Mouse (Mus musculus): ENCODE results near the gene Cts8. TPM values are rescaled to one million over a fixed set of nuclear protein-coding genes. Genes with fewer than 3 reads are reported as not detected.

The Cts8 gene
- total RNA-seq (2021), result not detected
- long read RNA-seq, experiment 1, result 0 reads
- long read RNA-seq, experiment 2, result 0 reads

DNA sequence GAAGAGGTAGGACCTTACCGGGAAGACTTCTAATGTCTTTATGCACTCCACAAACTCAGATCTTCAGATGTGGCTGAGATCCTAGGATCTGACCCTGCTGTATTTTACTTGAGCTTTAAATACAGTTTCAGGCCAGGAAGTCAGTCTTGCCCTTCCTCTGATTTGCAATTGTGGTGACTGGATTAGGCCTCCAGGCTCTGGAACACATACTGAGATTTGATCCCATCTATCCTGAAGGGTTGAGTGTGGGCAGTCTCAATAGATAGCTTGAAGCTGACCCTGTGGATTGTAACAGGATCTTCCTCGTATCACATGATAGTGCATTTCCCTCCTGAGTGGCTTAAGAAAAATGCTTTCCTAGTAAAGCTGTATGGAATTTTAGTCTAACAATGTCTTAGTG is at the start of gene Cts8:
TSS of gene Cts8 (minus strand) at position 101 of the 400 bp plus-strand sequence.
- intact Hi-C loops (cut with DNase I), result no loop called here
- DNase-seq, result no peak
- no peak within 1 kb of the TSS for H3K27ac ChIP-seq
- TF ChIP-seq CTCF (IDR thresholded peaks at IDR 0.05), result no peak
- no peak within 1 kb of the TSS for H3K4me3 ChIP-seq

GRCm38 (mm10) chr13:61288739-61289138 is 33.6 kb upstream of the Cts8 start, which contains the start of gene Gm49398:
Gene Gm49398 (minus strand): TSS chr13:61288839.
- no peak for TF ChIP-seq CTCF (IDR thresholded peaks at IDR 0.05)
- Histone ChIP-seq H3K27ac (no peak within 1 kb of the TSS), H3K4me3 (no peak within 1 kb of the TSS)
- no peak for DNase-seq
- intact Hi-C loops (cut with DNase I), result no loop called here

DNA sequence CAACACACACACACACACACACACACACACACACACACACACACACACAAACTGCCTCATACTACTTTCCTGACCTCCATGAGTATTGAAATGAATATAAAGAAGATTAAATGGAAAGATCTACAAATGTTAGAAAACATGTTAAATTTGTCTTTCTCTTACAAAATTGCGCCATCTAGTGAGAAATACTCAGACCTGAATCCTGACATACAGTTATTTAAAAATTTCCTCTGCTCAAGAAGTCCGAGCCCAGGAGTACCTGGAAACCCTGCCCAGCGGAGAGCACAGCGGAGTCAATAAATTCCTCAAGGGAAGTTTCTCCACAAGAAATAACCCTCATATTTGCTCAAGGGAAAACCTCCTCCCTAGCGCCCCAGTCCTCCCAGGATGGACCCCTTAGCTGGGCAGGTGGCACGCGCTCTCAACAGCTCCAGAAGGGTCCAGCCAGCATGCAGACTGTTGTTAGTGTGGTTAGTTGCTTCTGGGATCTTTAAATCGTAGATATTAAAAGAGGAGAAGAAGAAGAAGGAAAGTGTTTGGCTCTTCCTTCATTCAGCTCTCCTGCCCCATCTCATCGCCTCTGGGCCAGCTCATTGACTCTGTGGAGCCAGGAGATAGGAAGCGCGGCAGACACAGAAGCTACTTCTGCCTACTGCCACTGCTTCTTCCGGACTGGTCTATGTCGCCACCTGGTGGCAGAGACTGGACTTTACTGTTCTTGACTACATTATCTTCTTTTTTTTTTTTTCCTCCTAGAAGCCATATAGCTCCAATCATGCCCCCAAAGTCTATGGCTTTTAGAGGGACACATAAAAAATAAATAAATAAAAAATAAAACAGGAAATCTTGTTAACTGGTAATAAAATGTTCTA is 13.8 kb downstream of the Cts8 start:
- intact Hi-C loops (cut with DNase I), result no loop called here
- peak; percentile 24 for DNase-seq

DNA sequence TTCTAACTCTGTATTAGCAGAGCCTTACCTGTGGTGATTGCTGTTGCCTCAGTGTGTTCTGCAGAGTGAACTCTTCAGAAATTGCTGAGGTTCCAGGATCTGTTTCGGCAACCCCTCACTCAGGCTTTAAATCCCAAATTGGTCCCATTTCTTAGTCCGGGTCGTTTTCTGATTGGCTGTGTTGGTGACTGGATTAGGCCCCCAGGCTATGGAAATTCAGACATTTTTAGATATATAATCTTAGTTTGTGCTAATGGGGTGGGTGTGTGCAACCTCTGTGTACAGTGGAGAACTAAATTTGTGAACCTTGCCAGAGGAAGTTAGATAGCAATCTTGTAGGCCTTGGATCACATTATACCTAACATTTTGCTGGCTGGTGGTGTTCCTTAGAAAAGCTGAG is 51.8 kb downstream of the Cts8 start, which contains the start of gene Cts6:
TSS of gene Cts6 (minus strand) at position 101 of the 400 bp plus-strand sequence.
- intact Hi-C loops (cut with DNase I), result no loop called here
- DNase-seq, result no peak
- no peak for TF ChIP-seq CTCF (IDR thresholded peaks at IDR 0.05)
- Histone ChIP-seq H3K27ac (no peak within 1 kb of the TSS), H3K4me3 (no peak within 1 kb of the TSS)

More for the DNA sequence above, 13.8 kb downstream of the Cts8 start:
- peak; percentile 57 for TF ChIP-seq CTCF (IDR thresholded peaks at IDR 0.05)
- Histone ChIP-seq H3K4me3 (no peak overlapping the region), H3K27ac (no peak overlapping the region)

Other genes with a start within 250 kb of the Cts8 start
- gene Ctsj, start 249.4 kb downstream of the Cts8 start, total RNA-seq (2021), result not detected
- not detected for gene Ctsq, start 214.7 kb downstream of the Cts8 start, total RNA-seq (2021)
- gene Ctsr, start 91.1 kb downstream of the Cts8 start, total RNA-seq (2021), result not detected
- gene Cts6, start 51.9 kb downstream of the Cts8 start, total RNA-seq (2021), result not detected
- not detected for gene Gm49398, start 33.5 kb upstream of the Cts8 start, total RNA-seq (2021)
- gene Cts7, start 102.8 kb upstream of the Cts8 start, total RNA-seq (2021), result not detected